Mouse (Mus musculus) lung, embryonic 14.5 days (tissue): ENCODE data around the gene Tedc2. TPM values are rescaled to one million over a fixed set of nuclear protein-coding genes. Genes with fewer than 3 reads are reported as not detected.

Source experiments
- ATAC-seq: fragments of 200-750 bp; cut with Nextera tagmentation; 2 replicates; pipeline ENCODE4 v1.8.0; 2017; ENCODE audit warnings: mild to moderate bottlenecking, moderate TSS enrichment, moderate library complexity; ENCODE audit not compliant: insufficient read depth
- DNase-seq: peaks from one replicate; pipeline ENCODE4 v3.0.0-alpha.2; 2015
- H3K27ac ChIP-seq: fragments of 300-500 bp; sonication (generic); 2 replicates; pipeline ENCODE4 v1.5.1; 2014; ENCODE audit warnings: low read depth, mild to moderate bottlenecking, moderate library complexity
- H3K27me3 ChIP-seq: fragments of 300-500 bp; sonication (generic); 2 replicates; pipeline ENCODE4 v1.6.1; 2014; ENCODE audit warnings: low read length, control low read depth; ENCODE audit not compliant: insufficient read depth
- H3K36me3 ChIP-seq: fragments of 300-500 bp; sonication (generic); 2 replicates; pipeline ENCODE4 v1.6.1; 2014; ENCODE audit warnings: control low read depth; ENCODE audit not compliant: insufficient read depth
- H3K4me1 ChIP-seq: fragments of 300-500 bp; sonication (generic); 2 replicates; pipeline ENCODE4 v1.6.1; 2014; ENCODE audit warnings: antibody characterized with exemption, control low read depth; ENCODE audit not compliant: insufficient read depth
- H3K4me2 ChIP-seq: fragments of 300-500 bp; sonication (generic); 2 replicates; pipeline ENCODE4 v1.6.1; 2014; ENCODE audit warnings: mild to moderate bottlenecking
- H3K4me3 ChIP-seq: fragments of 300-500 bp; sonication (generic); 2 replicates; pipeline ENCODE4 v1.5.1; 2014; ENCODE audit warnings: low read depth, low read length
- H3K9ac ChIP-seq: fragments of 300-500 bp; sonication (generic); 2 replicates; pipeline ENCODE4 v1.6.1; 2014
- H3K9me3 ChIP-seq: fragments of 300-500 bp; sonication (generic); 2 replicates; pipeline ENCODE4 v1.6.1; 2016; ENCODE audit warnings: low read depth, low read length, control low read depth
- CTCF ChIP-seq: IDR thresholded peaks from 2 replicates; pipeline ENCODE4 v1.5.1; 2016; ENCODE audit warnings: antibody characterized with exemption, low read depth
- WGBS: fragments of 180-500 bp; shearing (Covaris S2); extraction: QIAGEN DNeasy Blood & Tissue Kit; methylation state at CpG from one replicate; pipeline ENCODE4 v1.1.7; 2014; 5-methylcytosine and 5-hydroxymethylcytosine counted together
- polyA plus RNA-seq: library from polyadenylated mRNA; unstranded; fragments of >200 nt; fragmentation: Nextera tagmentation; extraction: Ambion mirVana; gene quantifications from 2 replicates; pipeline ENCODE4 v1.2.1, GENCODE M21; 2014

Gene Tedc2
- polyA plus RNA-seq, 1 experiment from 2014 or later = 15.2 TPM

GRCm38 (mm10) chr17:24251320-24252069 lies 30.8 kb upstream of the Tedc2 start, which contains the start of gene Ccnf:
Gene Ccnf, minus strand, starts transcription at chr17:24251484.
- Histone ChIP-seq H3K4me1 (no peaks in the 10 kb centered on the region), H3K27ac (peak within 1 kb of the TSS; percentile 91), H3K9ac (peak within 1 kb of the TSS; percentile 88), H3K9me3 (no peaks in the 10 kb centered on the region), H3K27me3 (no peaks in the 10 kb centered on the region), H3K4me3 (peak within 1 kb of the TSS; percentile 74), H3K36me3 (peaks cover 28% of the 10 kb centered on the region), H3K4me2 (peak within 1 kb of the TSS; percentile 86)
- peak; percentile 100 for ATAC-seq
- WGBS = under 1% methylated on average over 48 of the region's 48 CpGs
- peak; percentile 99 for DNase-seq
- TF ChIP-seq CTCF = peak; percentile 54

- Histone ChIP-seq H3K4me1 (no peaks in the 10 kb centered on the region), H3K9me3 (no peaks in the 10 kb centered on the region), H3K27ac (peak overlapping the region; percentile 67), H3K4me2 (peak overlapping the region; percentile 84), H3K36me3 (peaks cover 32% of the 10 kb centered on the region), H3K4me3 (peak overlapping the region; percentile 74), H3K9ac (peak overlapping the region; percentile 88), H3K27me3 (no peaks in the 10 kb centered on the region)
- DNase-seq (no peak), ATAC-seq (no peak)
- TF ChIP-seq CTCF = no peak
- WGBS = under 1% methylated on average over 32 of the region's 32 CpGs
Measured at GRCm38 (mm10) chr17:24250988-24251319, 30.3 kb upstream of the Tedc2 start.

DNA sequence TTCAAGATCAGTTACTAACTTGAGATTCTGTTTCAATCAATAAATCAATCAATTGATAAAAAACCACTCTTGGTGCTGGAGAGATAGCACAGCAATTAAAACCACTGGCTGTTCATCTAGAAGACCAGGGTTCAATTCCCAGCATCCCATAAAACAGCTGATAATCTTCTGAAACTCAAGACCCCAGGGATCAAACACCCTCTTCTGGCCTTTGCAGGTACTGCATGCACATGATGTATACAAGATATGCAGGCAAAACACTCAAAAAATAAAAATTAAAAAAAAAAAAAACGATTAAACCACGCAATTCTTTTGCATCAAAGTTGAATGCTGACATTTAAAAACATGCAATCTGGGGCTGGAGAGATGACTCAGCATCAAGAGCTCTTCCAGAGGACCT lies 28.0 kb upstream of the Tedc2 start:
- H3K9ac ChIP-seq = no peak overlapping the region
- H3K27me3 ChIP-seq = no peaks in the 10 kb centered on the region
- no peaks in the 10 kb centered on the region for H3K4me1 ChIP-seq
- peaks cover 9% of the 10 kb centered on the region for H3K9me3 ChIP-seq
- no peak overlapping the region; the same call in 1 of the 2 replicates for H3K4me2 ChIP-seq
- ATAC-seq = no peak
- 94% methylated on average over 2 of the region's 2 CpGs for WGBS
- TF ChIP-seq CTCF = 0 out of 2 replicates have a peak, but pooled peaks have one; percentile 18
- peaks cover 49% of the 10 kb centered on the region for H3K36me3 ChIP-seq
- H3K4me3 ChIP-seq = no peak overlapping the region
- H3K27ac ChIP-seq = no peak overlapping the region
- peak; percentile 39 for DNase-seq

DNA sequence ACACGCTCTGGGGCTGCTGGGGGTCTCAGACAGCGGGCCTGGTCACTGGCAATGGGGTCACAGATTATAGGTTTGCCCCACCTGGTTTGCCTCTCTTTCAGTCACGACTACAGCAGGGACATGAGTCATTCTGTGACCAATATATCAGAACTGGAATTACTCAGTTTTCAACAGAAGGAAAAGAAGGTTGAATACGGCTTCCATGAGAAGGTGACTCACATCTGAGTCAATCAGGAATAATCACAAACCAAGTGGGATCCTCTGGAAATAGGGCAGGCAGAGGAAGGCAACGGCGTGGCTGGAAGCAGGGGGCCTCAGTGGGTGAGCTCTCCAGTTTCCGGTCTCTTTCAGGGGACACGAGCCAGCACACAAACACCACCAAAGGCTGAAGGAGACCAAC lies 23.4 kb upstream of the Tedc2 start:
- 95% methylated on average over 8 of the region's 8 CpGs for WGBS
- Histone ChIP-seq H3K9ac (no peak overlapping the region), H3K4me1 (no peaks in the 10 kb centered on the region), H3K4me2 (no peak overlapping the region), H3K36me3 (peaks cover 92% of the 10 kb centered on the region), H3K9me3 (peaks cover 11% of the 10 kb centered on the region), H3K27ac (no peak overlapping the region), H3K4me3 (no peak overlapping the region), H3K27me3 (no peaks in the 10 kb centered on the region)
- ATAC-seq (no peak), DNase-seq (no peak)
- TF ChIP-seq CTCF = no peak

DNA sequence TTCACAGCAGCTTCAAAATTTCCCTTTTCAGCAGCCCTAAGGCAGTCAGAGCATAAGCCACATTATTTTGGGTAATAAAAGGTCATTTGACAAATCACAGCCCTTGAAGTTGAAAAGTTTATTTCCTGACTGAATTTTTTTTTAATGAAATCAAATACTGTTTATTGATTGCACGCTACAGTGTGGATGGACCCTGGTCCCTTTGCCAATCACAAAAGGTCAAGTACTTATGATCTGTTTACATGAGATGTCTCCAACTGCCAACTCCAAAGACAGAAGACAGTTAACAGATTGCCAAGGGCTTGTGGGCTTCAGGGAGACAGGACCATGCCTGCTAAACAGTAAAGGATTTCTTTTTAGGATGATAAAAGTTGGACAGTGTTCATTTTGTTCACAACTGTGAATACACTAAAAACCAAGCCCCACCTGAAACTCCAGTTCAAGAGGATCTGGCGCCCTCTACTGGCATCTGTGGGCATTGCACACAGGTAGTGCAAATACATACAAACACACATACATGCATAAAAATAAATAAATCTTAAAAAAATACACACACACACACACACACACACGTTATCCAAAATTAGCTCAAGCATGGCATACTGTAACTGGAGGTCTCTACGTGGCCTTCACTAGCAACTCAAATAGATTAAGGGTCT lies 22.8 kb upstream of the Tedc2 start:
- 84% methylated on average over 4 of the region's 4 CpGs for WGBS
- no peaks in the 10 kb centered on the region for H3K27me3 ChIP-seq
- peak; percentile 63 for DNase-seq
- no peak overlapping the region for H3K27ac ChIP-seq
- H3K4me1 ChIP-seq = no peaks in the 10 kb centered on the region
- no peak for ATAC-seq
- H3K36me3 ChIP-seq = peaks cover 92% of the 10 kb centered on the region
- peak; percentile 72 for TF ChIP-seq CTCF
- H3K4me3 ChIP-seq = no peak overlapping the region
- H3K4me2 ChIP-seq = no peak overlapping the region
- H3K9ac ChIP-seq = no peak overlapping the region
- peaks cover 11% of the 10 kb centered on the region for H3K9me3 ChIP-seq

GRCm38 (mm10) chr17:24236921-24237320 lies 16.3 kb upstream of the Tedc2 start:
- 94% methylated on average over 7 of the region's 7 CpGs for WGBS
- ATAC-seq = no peak
- Histone ChIP-seq H3K27ac (no peak overlapping the region), H3K9me3 (no peaks in the 10 kb centered on the region), H3K4me1 (no peaks in the 10 kb centered on the region), H3K27me3 (no peaks in the 10 kb centered on the region), H3K9ac (no peak overlapping the region), H3K4me2 (no peak overlapping the region), H3K36me3 (peaks cover 99% of the 10 kb centered on the region), H3K4me3 (no peak overlapping the region)
- no peak for TF ChIP-seq CTCF
- no peak for DNase-seq

DNA sequence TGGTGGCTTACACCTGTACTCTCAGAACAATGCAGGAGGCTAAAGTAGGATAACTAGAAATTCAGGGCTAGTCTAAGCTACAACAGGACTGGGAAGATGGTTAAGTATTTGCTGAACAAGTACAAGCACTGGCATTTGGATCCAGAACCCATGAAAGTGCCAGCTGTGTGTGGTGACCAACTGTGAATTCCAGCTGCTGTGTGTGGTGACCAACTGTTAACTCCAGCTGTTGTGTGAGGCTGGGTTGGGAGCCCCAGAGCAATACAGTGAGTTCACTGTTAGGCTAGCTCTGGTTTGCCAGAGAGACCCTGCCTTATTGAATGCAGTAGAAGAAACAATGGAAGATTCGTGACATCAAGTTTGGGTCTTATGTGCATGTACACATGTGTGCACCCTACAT lies 15.8 kb upstream of the Tedc2 start:
- H3K9me3 ChIP-seq = no peaks in the 10 kb centered on the region
- no peak for TF ChIP-seq CTCF
- no peak overlapping the region for H3K4me3 ChIP-seq
- H3K27ac ChIP-seq = no peak overlapping the region
- no peak overlapping the region for H3K4me2 ChIP-seq
- no peaks in the 10 kb centered on the region for H3K4me1 ChIP-seq
- DNase-seq = no peak
- WGBS = 100% methylated on average over 1 of the region's 1 CpGs
- H3K27me3 ChIP-seq = no peaks in the 10 kb centered on the region
- H3K9ac ChIP-seq = no peak overlapping the region
- H3K36me3 ChIP-seq = peaks cover 98% of the 10 kb centered on the region
- no peak for ATAC-seq
